Mouse (Mus musculus): ENCODE data around the gene Ccdc78. TPM values are rescaled to one million over a fixed set of nuclear protein-coding genes. Genes with fewer than 3 reads are reported as not detected.

The Ccdc78 gene
- total and polyA plus RNA-seq, 3 experiments: 0.08 to 0.85 TPM; not detected in 1

GRCm38 (mm10) chr17:25756378-25757242, 29.8 kb upstream of the Ccdc78 start:
- no peak for DNase-seq (ENCODE audit: low read depth, low spot score)
- no peak overlapping the region for H3K4me3 ChIP-seq (ENCODE audit: control insufficient read depth in 1 of 2, insufficient read depth in 1 of 2, low read depth in 2 of 2, low read length in 2 of 2)
- H3K27me3 ChIP-seq (ENCODE audit: control insufficient read depth in 1 of 2, insufficient read depth in 2 of 2, low read length in 2 of 2): peaks cover 0 to 10% of the 10 kb centered on the region in 2 experiments; a peak in 3 of 4 replicates
- H3K36me3 ChIP-seq (ENCODE audit: control insufficient read depth in 1 of 2, insufficient read depth in 2 of 2, low read length in 2 of 2): no peaks in the 10 kb centered on the region
- TF ChIP-seq USF1 (IDR thresholded peaks at IDR 0.05; ENCODE audit: low read depth, low read length) (no peak), RCOR1 (IDR thresholded peaks at IDR 0.05; ENCODE audit: low read depth, low read length) (no peak), SMC3 (IDR thresholded peaks at IDR 0.05; ENCODE audit: low read depth, low read length) (no peak), GABPA (IDR thresholded peaks at IDR 0.05; ENCODE audit: low read depth, low read length) (no peak)
- H3K79me2 ChIP-seq (ENCODE audit: control insufficient read depth, insufficient read depth, low read length, poor library complexity): no peaks in the 10 kb centered on the region
- H3K4me1 ChIP-seq (ENCODE audit: control insufficient read depth in 1 of 2, insufficient read depth in 2 of 2, low read length in 2 of 2): no peaks in the 10 kb centered on the region
- no peak overlapping the region for H3K9ac ChIP-seq (ENCODE audit: control insufficient read depth, low read depth, low read length, poor library complexity, severe bottlenecking)
- no peaks in the 10 kb centered on the region for H3K9me3 ChIP-seq (replicated peaks; ENCODE audit: insufficient read depth, low read length)
- no peak overlapping the region for H3K27ac ChIP-seq (ENCODE audit: control insufficient read depth, low read depth, low read length)

DNA sequence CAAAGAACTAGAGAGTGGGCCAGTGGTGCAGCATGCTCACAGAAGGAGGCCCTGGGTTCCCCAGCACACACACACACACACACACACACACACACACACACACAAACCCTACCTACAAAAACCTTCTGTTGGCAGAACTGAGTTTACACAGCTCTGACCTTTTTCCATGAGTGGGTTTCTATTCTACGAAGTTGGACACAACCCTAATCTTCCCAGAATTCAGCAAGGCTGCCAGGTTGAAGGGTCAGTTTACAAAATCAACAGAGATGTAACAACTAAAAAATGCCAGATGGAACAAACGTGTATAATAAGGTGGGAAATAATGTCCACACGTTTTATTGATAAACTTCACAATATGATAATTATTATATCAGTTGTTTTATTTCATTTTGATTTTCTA, 28.7 kb upstream of the Ccdc78 start:
- H3K27ac ChIP-seq (ENCODE audit: control insufficient read depth, low read depth, low read length): no peak overlapping the region
- no peaks in the 10 kb centered on the region for H3K4me1 ChIP-seq (ENCODE audit: control insufficient read depth in 1 of 2, insufficient read depth in 2 of 2, low read length in 2 of 2)
- no peaks in the 10 kb centered on the region for H3K9me3 ChIP-seq (replicated peaks; ENCODE audit: insufficient read depth, low read length)
- H3K36me3 ChIP-seq (ENCODE audit: control insufficient read depth in 1 of 2, insufficient read depth in 2 of 2, low read length in 2 of 2): no peaks in the 10 kb centered on the region
- TF ChIP-seq MYC (IDR thresholded peaks at IDR 0.05; ENCODE audit: low read depth, low read length) (no peak), SIN3A (IDR thresholded peaks at IDR 0.05; ENCODE audit: low read length) (no peak), USF1 (IDR thresholded peaks at IDR 0.05; ENCODE audit: low read depth, low read length) (no peak), MAZ (IDR thresholded peaks at IDR 0.05; ENCODE audit: low read depth, low read length) (no peak), TCF12 (IDR thresholded peaks at IDR 0.05; ENCODE audit: low read depth, low read length) (no peak), POLR2AphosphoS2 (IDR thresholded peaks at IDR 0.05; ENCODE audit: low read length) (no peak)
- H3K27me3 ChIP-seq (ENCODE audit: control insufficient read depth in 1 of 2, insufficient read depth in 2 of 2, low read length in 2 of 2): peaks cover 3 to 11% of the 10 kb centered on the region in 2 experiments
- no peaks in the 10 kb centered on the region for H3K79me2 ChIP-seq (ENCODE audit: control insufficient read depth, insufficient read depth, low read length, poor library complexity)
- no peak overlapping the region for H3K4me3 ChIP-seq (ENCODE audit: control insufficient read depth in 1 of 2, insufficient read depth in 1 of 2, low read depth in 2 of 2, low read length in 2 of 2)
- H3K9ac ChIP-seq (ENCODE audit: control insufficient read depth, low read depth, low read length, poor library complexity, severe bottlenecking): no peak overlapping the region
- DNase-seq (ENCODE audit: low read depth, low spot score): no peak

- Histone ChIP-seq H3K9me3 (replicated peaks; ENCODE audit: insufficient read depth, low read length) (no peaks in the 10 kb centered on the region), H3K27ac (ENCODE audit: control insufficient read depth, low read depth, low read length) (no peak overlapping the region), H3K27me3 (ENCODE audit: control insufficient read depth in 1 of 2, insufficient read depth in 2 of 2, low read length in 2 of 2) (peaks cover 9 to 13% of the 10 kb centered on the region in 2 experiments), H3K36me3 (ENCODE audit: control insufficient read depth in 1 of 2, insufficient read depth in 2 of 2, low read length in 2 of 2) (no peaks in the 10 kb centered on the region), H3K4me1 (ENCODE audit: control insufficient read depth in 1 of 2, insufficient read depth in 2 of 2, low read length in 2 of 2) (no peaks in the 10 kb centered on the region), H3K4me3 (ENCODE audit: control insufficient read depth in 1 of 2, insufficient read depth in 1 of 2, low read depth in 2 of 2, low read length in 2 of 2) (no peak overlapping the region), H3K79me2 (ENCODE audit: control insufficient read depth, insufficient read depth, low read length, poor library complexity) (no peaks in the 10 kb centered on the region), H3K9ac (ENCODE audit: control insufficient read depth, low read depth, low read length, poor library complexity, severe bottlenecking) (no peak overlapping the region)
- DNase-seq (ENCODE audit: low read depth, low spot score): no peak
- TF ChIP-seq ETS1 (IDR thresholded peaks at IDR 0.05; ENCODE audit: low read depth, low read length): no peak
- TF ChIP-seq TAL1 (IDR thresholded peaks at IDR 0.05; ENCODE audit: low read length): no peak
- TF ChIP-seq HCFC1 (IDR thresholded peaks at IDR 0.05; ENCODE audit: low read depth, low read length): no peak
- TF ChIP-seq TBP (IDR thresholded peaks at IDR 0.05; ENCODE audit: low read depth, low read length): no peak
- TF ChIP-seq JUND (IDR thresholded peaks at IDR 0.05; ENCODE audit: low read depth, low read length): no peak
- TF ChIP-seq USF1 (IDR thresholded peaks at IDR 0.05; ENCODE audit: low read depth, low read length): no peak
- TF ChIP-seq GATA1 (IDR thresholded peaks at IDR 0.05; ENCODE audit: low read depth, low read length): no peak
Observed at GRCm38 (mm10) chr17:25760148-25760547, 26.2 kb upstream of the Ccdc78 start.

Measured in MEL (cell line).